Mouse (Mus musculus): ENCODE results near the gene Kcnn3.

DNA sequence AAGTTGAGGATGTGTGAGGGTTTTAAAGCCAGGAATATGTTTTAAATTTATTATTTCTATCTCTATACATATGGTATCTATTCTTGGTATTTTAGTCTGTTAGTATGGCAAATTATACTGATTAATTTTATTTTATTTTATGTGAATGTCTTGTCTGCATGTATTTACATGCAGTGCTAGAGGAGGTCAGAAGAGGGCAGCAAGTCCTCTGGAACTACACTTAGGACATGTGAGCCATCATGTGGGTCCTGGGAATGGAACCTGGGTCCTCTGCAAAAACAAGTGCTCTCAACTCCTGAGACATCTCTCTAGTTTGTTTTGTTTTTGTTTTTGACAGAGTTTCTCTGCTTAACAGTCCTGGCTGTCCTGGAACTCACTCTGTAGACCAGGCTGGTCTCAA, 18.5 kb upstream of the Kcnn3 start:
- no peak for TF ChIP-seq POLR2A (IDR thresholded peaks at IDR 0.05; ENCODE audit: control insufficient read depth, low read depth, low read length)
- no peak for TF ChIP-seq CTCF (IDR thresholded peaks at IDR 0.05; ENCODE audit: control insufficient read depth, insufficient read depth, insufficient replicate concordance, low read depth, low read length)
